Mouse (Mus musculus): Measurements from ENCODE around the gene Gm47985. TPM values are rescaled to one million over a fixed set of nuclear protein-coding genes. Genes with fewer than 3 reads are reported as not detected.
"Not testable (repeated sequence)": the region's sequence is repeated elsewhere in the genome, so short reads cannot be mapped to it uniquely, and the experiment has no call there.

The Gm47985 gene
- polyA plus RNA-seq (2015; fragmentation: Nextera tagmentation; extraction: Ambion mirVana): 0.16 TPM in 1 of 2 replicates, not detected in the other

GRCm38 (mm10) chr1:151182266-151182665 is at the start of gene Gm47985:
TSS of gene Gm47985 (plus strand) at chr1:151182537.
- WGBS: no CpG with 5 or more reads among the region's 7 CpGs
- H3K4me2 ChIP-seq (replicated peaks); H3K4me3 ChIP-seq (replicated peaks); ATAC-seq (ENCODE audit: insufficient number of reproducible peaks, low FRiP score, low TSS enrichment, low read depth); H3K27me3 ChIP-seq; H3K36me3 ChIP-seq; H3K27ac ChIP-seq (replicated peaks); H3K4me1 ChIP-seq; H3K9ac ChIP-seq; H3K9me3 ChIP-seq (replicated peaks): not testable (repeated sequence)

- no peak overlapping the region for H3K9ac ChIP-seq
- no peaks in the 10 kb centered on the region for H3K4me1 ChIP-seq
- WGBS: 89% methylated on average over 7 of the region's 7 CpGs
- no peak overlapping the region for H3K4me3 ChIP-seq (replicated peaks)
- no peak overlapping the region for H3K27ac ChIP-seq (replicated peaks)
- no peaks in the 10 kb centered on the region for H3K9me3 ChIP-seq (replicated peaks)
- H3K36me3 ChIP-seq: no peaks in the 10 kb centered on the region
- no peak for ATAC-seq (ENCODE audit: insufficient number of reproducible peaks, low FRiP score, low TSS enrichment, low read depth)
- H3K27me3 ChIP-seq: no peaks in the 10 kb centered on the region
- no peak overlapping the region for H3K4me2 ChIP-seq (replicated peaks)
These were observed 49.7 kb upstream of the Gm47985 start for GRCm38 (mm10) chr1:151132686-151133085.

GRCm38 (mm10) chr1:151138388-151138787 is 43.9 kb upstream of the Gm47985 start:
- H3K4me3 ChIP-seq (replicated peaks): no peak overlapping the region
- H3K9ac ChIP-seq: no peak overlapping the region
- ATAC-seq (ENCODE audit: insufficient number of reproducible peaks, low FRiP score, low TSS enrichment, low read depth): no peak
- H3K36me3 ChIP-seq: no peaks in the 10 kb centered on the region
- H3K27ac ChIP-seq (replicated peaks): no peak overlapping the region
- no peaks in the 10 kb centered on the region for H3K27me3 ChIP-seq
- H3K4me2 ChIP-seq (replicated peaks): no peak overlapping the region
- H3K4me1 ChIP-seq: peaks cover 10% of the 10 kb centered on the region; the same call in 1 of the 2 replicates
- WGBS: 64% methylated on average over 6 of the region's 6 CpGs
- H3K9me3 ChIP-seq (replicated peaks): no peaks in the 10 kb centered on the region

- 17% methylated on average over 3 of the region's 3 CpGs for WGBS
- ATAC-seq (ENCODE audit: insufficient number of reproducible peaks, low FRiP score, low TSS enrichment, low read depth): no peak
- no peaks in the 10 kb centered on the region for H3K27me3 ChIP-seq
- no peak overlapping the region for H3K4me2 ChIP-seq (replicated peaks)
- H3K36me3 ChIP-seq: no peaks in the 10 kb centered on the region
- no peak overlapping the region for H3K9ac ChIP-seq
- no peaks in the 10 kb centered on the region for H3K9me3 ChIP-seq (replicated peaks)
- H3K4me3 ChIP-seq (replicated peaks): no peak overlapping the region
- H3K27ac ChIP-seq (replicated peaks): peak overlapping the region; percentile 71
- H3K4me1 ChIP-seq: peaks cover 10% of the 10 kb centered on the region; the same call in 1 of the 2 replicates
These were observed 41.4 kb upstream of the Gm47985 start for GRCm38 (mm10) chr1:151140956-151141355.

- no peaks in the 10 kb centered on the region for H3K9me3 ChIP-seq (replicated peaks)
- no peak overlapping the region for H3K27ac ChIP-seq (replicated peaks)
- ATAC-seq (ENCODE audit: insufficient number of reproducible peaks, low FRiP score, low TSS enrichment, low read depth): no peak
- H3K4me1 ChIP-seq: peaks cover 10% of the 10 kb centered on the region; the same call in 1 of the 2 replicates
- H3K4me3 ChIP-seq (replicated peaks): no peak overlapping the region
- H3K4me2 ChIP-seq (replicated peaks): no peak overlapping the region
- WGBS: 81% methylated on average over 6 of the region's 6 CpGs
- H3K27me3 ChIP-seq: no peaks in the 10 kb centered on the region
- no peaks in the 10 kb centered on the region for H3K36me3 ChIP-seq
- H3K9ac ChIP-seq: no peak overlapping the region
These were observed 37.7 kb upstream of the Gm47985 start for GRCm38 (mm10) chr1:151144471-151145146.

GRCm38 (mm10) chr1:151147801-151148200 is 34.5 kb upstream of the Gm47985 start:
- ATAC-seq (ENCODE audit: insufficient number of reproducible peaks, low FRiP score, low TSS enrichment, low read depth): no peak
- Histone ChIP-seq H3K4me2 (replicated peaks) (no peak overlapping the region), H3K4me1 (peaks cover 7% of the 10 kb centered on the region; the same call in 1 of the 2 replicates), H3K9me3 (replicated peaks) (no peaks in the 10 kb centered on the region), H3K9ac (no peak overlapping the region), H3K27ac (replicated peaks) (no peak overlapping the region), H3K4me3 (replicated peaks) (no peak overlapping the region), H3K27me3 (no peaks in the 10 kb centered on the region), H3K36me3 (no peaks in the 10 kb centered on the region)

- Histone ChIP-seq H3K4me1 (peaks cover 7% of the 10 kb centered on the region; the same call in 1 of the 2 replicates), H3K27me3 (no peaks in the 10 kb centered on the region), H3K36me3 (no peaks in the 10 kb centered on the region), H3K9me3 (replicated peaks) (no peaks in the 10 kb centered on the region), H3K4me2 (replicated peaks) (no peak overlapping the region), H3K9ac (no peak overlapping the region), H3K4me3 (replicated peaks) (no peak overlapping the region), H3K27ac (replicated peaks) (no peak overlapping the region)
- WGBS: 90% methylated on average over 7 of the region's 7 CpGs
- ATAC-seq (ENCODE audit: insufficient number of reproducible peaks, low FRiP score, low TSS enrichment, low read depth): no peak
These were observed 32.1 kb upstream of the Gm47985 start for GRCm38 (mm10) chr1:151150211-151150610.

GRCm38 (mm10) chr1:151151089-151151488 is 31.2 kb upstream of the Gm47985 start:
- no peaks in the 10 kb centered on the region for H3K27me3 ChIP-seq
- no peak for ATAC-seq (ENCODE audit: insufficient number of reproducible peaks, low FRiP score, low TSS enrichment, low read depth)
- WGBS: 61% methylated on average over 2 of the region's 2 CpGs

GRCm38 (mm10) chr1:151153056-151153652 is 29.2 kb upstream of the Gm47985 start:
- WGBS: 68% methylated on average over 6 of the region's 6 CpGs
- ATAC-seq (ENCODE audit: insufficient number of reproducible peaks, low FRiP score, low TSS enrichment, low read depth): no peak
- no peak overlapping the region for H3K27ac ChIP-seq (replicated peaks)
- no peaks in the 10 kb centered on the region for H3K27me3 ChIP-seq
- no peak overlapping the region for H3K4me2 ChIP-seq (replicated peaks)
- no peak overlapping the region for H3K4me3 ChIP-seq (replicated peaks)
- no peaks in the 10 kb centered on the region for H3K36me3 ChIP-seq
- H3K4me1 ChIP-seq: peaks cover 7% of the 10 kb centered on the region; the same call in 1 of the 2 replicates
- no peaks in the 10 kb centered on the region for H3K9me3 ChIP-seq (replicated peaks)
- no peak overlapping the region for H3K9ac ChIP-seq

More at GRCm38 (mm10) chr1:151151089-151151488, 31.2 kb upstream of the Gm47985 start:
- Histone ChIP-seq H3K27ac (replicated peaks) (no peak overlapping the region), H3K4me1 (peaks cover 7% of the 10 kb centered on the region; the same call in 1 of the 2 replicates), H3K4me2 (replicated peaks) (no peak overlapping the region), H3K36me3 (no peaks in the 10 kb centered on the region), H3K9ac (no peak overlapping the region), H3K4me3 (replicated peaks) (no peak overlapping the region), H3K9me3 (replicated peaks) (no peaks in the 10 kb centered on the region)

GRCm38 (mm10) chr1:151154131-151154530 is 28.2 kb upstream of the Gm47985 start:
- not testable (repeated sequence) for H3K27me3 ChIP-seq; H3K4me2 ChIP-seq (replicated peaks); H3K9ac ChIP-seq; H3K27ac ChIP-seq (replicated peaks); H3K36me3 ChIP-seq; H3K4me1 ChIP-seq; H3K9me3 ChIP-seq (replicated peaks); ATAC-seq (ENCODE audit: insufficient number of reproducible peaks, low FRiP score, low TSS enrichment, low read depth); H3K4me3 ChIP-seq (replicated peaks)
- 84% methylated on average over 9 of the region's 9 CpGs for WGBS

- WGBS: 92% methylated on average over 3 of the region's 3 CpGs
- ATAC-seq (ENCODE audit: insufficient number of reproducible peaks, low FRiP score, low TSS enrichment, low read depth): no peak
These were observed 26.2 kb upstream of the Gm47985 start for GRCm38 (mm10) chr1:151156129-151156528.

More at GRCm38 (mm10) chr1:151156129-151156528, 26.2 kb upstream of the Gm47985 start:
- H3K36me3 ChIP-seq: no peaks in the 10 kb centered on the region
- no peak overlapping the region for H3K27ac ChIP-seq (replicated peaks)
- H3K27me3 ChIP-seq: no peaks in the 10 kb centered on the region
- H3K4me3 ChIP-seq (replicated peaks): no peak overlapping the region
- H3K9me3 ChIP-seq (replicated peaks): no peaks in the 10 kb centered on the region
- H3K4me2 ChIP-seq (replicated peaks): no peak overlapping the region
- peaks cover 7% of the 10 kb centered on the region; the same call in 1 of the 2 replicates for H3K4me1 ChIP-seq
- no peak overlapping the region for H3K9ac ChIP-seq
